Mouse (Mus musculus) cerebellum, adult 9-11 months (tissue): ENCODE measurements at regions not wholly inside any gene's neighbourhood (a gene's known extent, or its start where the extent isn't known, plus 50 kb on each side); places are given as distances from the start of the nearest gene placed in this dataset.

Experiments
- DNase-seq: peaks from one replicate; pipeline ENCODE4 v3.0.0; 2022

- DNase-seq: no peak
These were observed 232.0 kb downstream of the Rab28 start for GRCm38 (mm10) chr5:41476001-41476400.

- no peak for DNase-seq
These were observed 262.4 kb downstream of the Rab28 start for GRCm38 (mm10) chr5:41445512-41446005.

GRCm38 (mm10) chr5:41441081-41441480 lies 266.9 kb downstream of the Rab28 start:
- DNase-seq: no peak

GRCm38 (mm10) chr5:41419121-41419874 lies 288.7 kb downstream of the Rab28 start:
- no peak for DNase-seq

GRCm38 (mm10) chr5:41409070-41409668 lies 298.8 kb downstream of the Rab28 start:
- DNase-seq: no peak

- no peak for DNase-seq
These were observed 315.1 kb downstream of the Rab28 start for GRCm38 (mm10) chr5:41392802-41393234.

GRCm38 (mm10) chr5:41392137-41392554 lies 315.8 kb downstream of the Rab28 start:
- no peak for DNase-seq

- DNase-seq: peak; percentile 22
These were observed 334.5 kb downstream of the Rab28 start for GRCm38 (mm10) chr5:41373409-41373808.

GRCm38 (mm10) chr5:41371461-41371860 lies 336.5 kb downstream of the Rab28 start:
- DNase-seq: no peak

- DNase-seq: peak; percentile 87
These were observed 337.6 kb downstream of the Rab28 start for GRCm38 (mm10) chr5:41370356-41370755.

- DNase-seq: peak; percentile 27
These were observed 338.1 kb downstream of the Rab28 start for GRCm38 (mm10) chr5:41369907-41370306.

- no peak for DNase-seq
These were observed 342.1 kb downstream of the Rab28 start for GRCm38 (mm10) chr5:41365883-41366282.

- peak; percentile 67 for DNase-seq
These were observed 359.5 kb downstream of the Rab28 start for GRCm38 (mm10) chr5:41348410-41348821.

GRCm38 (mm10) chr5:41347416-41347815 lies 360.5 kb downstream of the Rab28 start:
- DNase-seq: no peak

- DNase-seq: no peak
These were observed 367.4 kb downstream of the Rab28 start for GRCm38 (mm10) chr5:41340581-41340980.

GRCm38 (mm10) chr5:41296440-41296839 lies 411.5 kb downstream of the Rab28 start:
- DNase-seq: no peak

GRCm38 (mm10) chr5:41266731-41267130 lies 441.2 kb downstream of the Rab28 start:
- no peak for DNase-seq

GRCm38 (mm10) chr5:41266317-41266716 lies 441.6 kb downstream of the Rab28 start:
- DNase-seq: no peak

GRCm38 (mm10) chr5:41261654-41262237 lies 446.2 kb downstream of the Rab28 start:
- DNase-seq: no peak
